Mouse (Mus musculus) urinary bladder, postnatal 25 days (tissue): ENCODE measurements around the gene Dnajb1.
"Not testable (repeated sequence)": the region's sequence is repeated elsewhere in the genome, so short reads cannot be mapped to it uniquely, and the experiment has no call there.

Source experiments
- DNase-seq: peaks from one replicate; pipeline ENCODE4 v3.0.0; 2022; ENCODE audit warnings: low spot score

The Dnajb1 gene

DNA sequence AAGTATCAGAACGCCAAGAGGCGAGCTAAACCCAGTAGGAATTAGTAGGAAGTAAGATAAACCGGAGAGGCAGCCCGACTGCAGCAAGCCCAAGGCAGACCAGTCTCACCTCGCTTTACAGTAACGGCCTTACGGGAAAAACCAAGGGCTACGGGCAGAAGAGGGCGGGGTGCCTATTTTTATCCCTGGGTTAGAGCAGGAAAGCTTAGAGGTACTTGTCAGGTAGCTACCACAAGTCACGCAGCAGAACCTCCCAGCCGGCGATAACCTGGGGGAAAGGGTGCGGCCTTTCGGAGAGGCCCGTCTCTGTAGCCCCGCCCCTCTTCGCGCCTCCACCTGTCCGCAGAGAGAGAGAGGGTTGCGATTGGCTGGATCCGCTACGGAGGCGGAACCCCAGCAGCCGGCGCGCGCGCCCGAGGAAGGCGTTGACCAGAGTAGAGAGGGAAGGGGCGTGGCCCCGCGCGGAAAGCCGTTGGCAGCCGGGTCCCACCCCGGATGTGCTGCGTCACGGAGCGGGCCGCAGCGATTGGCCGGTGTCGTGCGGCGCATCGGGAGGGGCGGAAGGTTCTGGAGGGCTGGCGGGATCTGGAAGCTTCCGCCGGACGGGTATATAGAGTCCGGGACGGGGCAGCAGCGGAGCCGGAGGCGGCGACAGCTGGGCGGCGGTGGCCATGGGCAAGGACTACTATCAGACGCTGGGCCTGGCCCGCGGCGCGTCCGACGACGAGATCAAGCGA, at the start of gene Dnajb1, which contains the start of gene Tecr:
Dnajb1 (plus strand) TSS at position 533 of the 737 bp plus-strand sequence.
Tecr (minus strand) TSS at position 311 of the 737 bp plus-strand sequence.
- peak; percentile 99 for DNase-seq

GRCm38 (mm10) chr8:83562669-83563068, 45.3 kb upstream of the Dnajb1 start:
- no peak for DNase-seq

DNA sequence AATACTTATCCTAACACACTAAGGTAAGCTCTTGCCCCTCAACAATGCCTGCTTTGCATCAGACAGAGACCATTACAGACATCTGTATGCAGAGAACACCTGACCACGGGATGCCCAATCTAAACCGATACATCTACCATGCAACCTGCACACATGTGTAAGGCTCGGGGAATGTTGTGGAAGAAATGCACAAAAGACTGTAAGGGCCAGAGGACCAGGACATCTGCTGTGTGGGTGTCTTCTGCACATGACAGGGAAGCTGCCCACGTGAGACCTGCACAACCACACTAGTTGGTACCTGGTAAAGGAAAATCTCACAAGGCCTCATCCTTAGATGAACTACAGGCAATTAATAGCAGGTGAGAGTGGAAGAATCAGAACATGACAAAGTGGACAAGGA, 44.7 kb upstream of the Dnajb1 start:
- no peak for DNase-seq

DNA sequence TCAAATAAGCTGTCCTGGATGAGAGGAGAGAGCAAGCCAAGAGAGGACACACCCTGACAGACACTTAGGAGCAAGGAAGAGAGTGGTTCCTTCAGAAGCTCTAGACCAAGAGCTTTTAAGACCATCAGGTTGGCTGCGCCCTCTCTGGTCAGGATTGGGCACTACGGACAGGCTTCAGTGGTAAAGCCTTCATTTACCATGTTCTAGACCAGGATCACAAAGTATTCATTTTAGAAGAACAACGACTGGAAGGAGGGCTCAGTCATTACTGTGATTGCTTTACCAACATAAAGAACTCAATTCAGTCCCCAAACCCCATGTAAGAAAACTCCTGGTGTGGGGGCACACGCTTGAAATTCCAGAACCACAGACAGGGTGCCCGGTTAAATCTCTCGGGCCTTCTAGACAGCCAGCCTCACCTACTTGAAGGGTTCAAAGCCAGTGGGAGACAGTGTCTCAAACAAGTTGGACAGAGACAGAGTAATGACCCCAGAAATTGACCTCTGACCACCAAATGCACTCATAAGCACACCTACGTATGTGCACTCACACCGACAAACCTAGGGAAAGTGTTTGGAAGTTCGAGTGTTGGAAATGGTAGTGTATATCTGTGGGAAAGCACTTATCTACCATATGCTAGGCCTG, 42.1 kb upstream of the Dnajb1 start:
- no peak for DNase-seq

GRCm38 (mm10) chr8:83566469-83567395, 41.3 kb upstream of the Dnajb1 start, which contains the start of gene Ndufb7:
Gene Ndufb7, plus strand, starts transcription at chr8:83566671.
- peak; percentile 98 for DNase-seq

DNA sequence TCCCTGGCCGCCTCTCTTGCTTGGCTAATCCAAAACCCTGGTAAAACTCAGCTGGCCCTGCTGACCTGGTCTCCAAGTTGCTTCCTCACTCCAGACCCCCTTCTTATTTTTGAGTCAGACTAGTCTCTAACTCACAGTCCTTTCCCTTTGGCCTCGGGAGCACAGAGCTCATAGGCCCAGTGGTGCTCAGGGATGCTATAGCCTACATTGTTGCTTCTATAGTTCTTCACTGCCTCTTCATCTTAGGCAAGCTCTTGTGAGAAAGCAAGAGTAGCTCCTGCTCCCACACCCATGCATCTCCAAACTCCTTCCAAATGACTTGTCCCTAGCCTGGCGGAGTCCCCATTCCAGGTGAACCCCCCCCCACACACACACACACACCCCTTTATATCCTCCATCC, 40.3 kb upstream of the Dnajb1 start:
- DNase-seq, result no peak

- DNase-seq, result no peak
Observed at GRCm38 (mm10) chr8:83568128-83568527, 39.9 kb upstream of the Dnajb1 start.

DNA sequence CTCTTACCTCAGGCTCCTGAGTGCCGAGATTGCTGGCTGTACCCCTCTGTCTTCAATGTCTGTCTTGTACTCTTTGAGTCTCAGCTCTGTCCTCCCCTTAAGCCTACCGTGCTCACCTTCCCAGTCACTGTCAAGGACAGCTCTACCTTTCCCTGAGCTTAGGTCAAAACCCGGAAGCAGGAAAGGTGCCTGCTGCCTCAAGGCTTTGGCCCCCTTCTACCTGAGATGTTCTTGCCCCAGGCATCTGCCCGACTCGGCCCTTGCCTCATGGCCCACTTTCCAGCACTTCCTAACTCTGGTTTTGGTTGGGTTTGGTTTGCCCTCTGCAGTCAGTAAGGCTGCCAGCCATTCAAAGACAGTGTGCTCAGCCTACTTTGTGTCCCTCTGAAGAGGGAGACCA, 39.2 kb upstream of the Dnajb1 start:
- no peak for DNase-seq

GRCm38 (mm10) chr8:83569165-83569564, 38.8 kb upstream of the Dnajb1 start:
- DNase-seq, result no peak

GRCm38 (mm10) chr8:83570272-83571000, 37.6 kb upstream of the Dnajb1 start:
- DNase-seq, result peak; percentile 2

DNA sequence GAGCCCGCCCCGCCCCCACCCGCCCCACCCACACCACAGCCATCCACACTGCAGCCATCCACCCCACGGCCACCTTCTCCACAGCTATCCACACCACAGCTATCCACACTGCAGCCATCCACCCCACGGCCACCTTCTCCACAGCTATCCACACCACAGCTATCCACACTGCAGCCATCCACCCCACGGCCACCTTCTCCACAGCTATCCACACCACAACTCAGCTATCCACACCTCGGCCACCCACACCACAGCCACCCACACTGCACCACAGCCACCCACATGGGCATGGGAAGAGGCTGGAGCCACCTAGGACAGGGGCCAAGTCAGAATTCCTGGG, 37.0 kb upstream of the Dnajb1 start:
- DNase-seq, result not testable (repeated sequence)

- no peak for DNase-seq
Observed at GRCm38 (mm10) chr8:83571791-83572190, 36.2 kb upstream of the Dnajb1 start.

DNA sequence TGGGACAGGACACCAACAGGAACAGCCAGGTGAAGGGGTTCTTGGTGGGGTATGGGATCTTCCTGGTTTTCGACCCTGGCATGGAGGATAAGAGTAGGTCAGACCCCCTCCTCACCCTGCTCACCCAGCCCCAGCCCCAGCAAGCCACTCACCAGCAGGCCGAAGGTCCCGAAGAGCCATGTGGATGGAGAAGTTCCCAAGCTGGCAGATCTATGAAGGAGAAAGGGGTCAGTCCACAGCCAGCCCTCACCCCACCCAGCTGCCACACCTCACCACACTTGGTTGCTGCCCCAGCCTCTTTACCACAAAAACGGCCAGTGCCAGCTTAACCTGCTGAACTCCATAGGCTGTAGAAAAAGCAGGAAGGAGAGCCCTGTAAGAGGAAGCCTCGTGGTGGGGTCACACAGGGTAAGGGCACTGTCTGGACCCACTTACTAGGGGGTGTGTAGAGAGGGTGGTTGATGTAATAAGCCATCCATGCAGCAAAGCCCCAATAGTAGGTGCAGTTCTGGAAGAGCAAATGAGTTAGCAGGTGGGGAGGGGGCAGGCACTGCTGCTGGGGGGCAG, 35.7 kb upstream of the Dnajb1 start:
- no peak for DNase-seq

- peak; percentile 5 for DNase-seq
Observed at GRCm38 (mm10) chr8:83573140-83573875, 34.7 kb upstream of the Dnajb1 start.

- DNase-seq, result peak; percentile 2
Observed at GRCm38 (mm10) chr8:83574631-83575315, 33.2 kb upstream of the Dnajb1 start.

DNA sequence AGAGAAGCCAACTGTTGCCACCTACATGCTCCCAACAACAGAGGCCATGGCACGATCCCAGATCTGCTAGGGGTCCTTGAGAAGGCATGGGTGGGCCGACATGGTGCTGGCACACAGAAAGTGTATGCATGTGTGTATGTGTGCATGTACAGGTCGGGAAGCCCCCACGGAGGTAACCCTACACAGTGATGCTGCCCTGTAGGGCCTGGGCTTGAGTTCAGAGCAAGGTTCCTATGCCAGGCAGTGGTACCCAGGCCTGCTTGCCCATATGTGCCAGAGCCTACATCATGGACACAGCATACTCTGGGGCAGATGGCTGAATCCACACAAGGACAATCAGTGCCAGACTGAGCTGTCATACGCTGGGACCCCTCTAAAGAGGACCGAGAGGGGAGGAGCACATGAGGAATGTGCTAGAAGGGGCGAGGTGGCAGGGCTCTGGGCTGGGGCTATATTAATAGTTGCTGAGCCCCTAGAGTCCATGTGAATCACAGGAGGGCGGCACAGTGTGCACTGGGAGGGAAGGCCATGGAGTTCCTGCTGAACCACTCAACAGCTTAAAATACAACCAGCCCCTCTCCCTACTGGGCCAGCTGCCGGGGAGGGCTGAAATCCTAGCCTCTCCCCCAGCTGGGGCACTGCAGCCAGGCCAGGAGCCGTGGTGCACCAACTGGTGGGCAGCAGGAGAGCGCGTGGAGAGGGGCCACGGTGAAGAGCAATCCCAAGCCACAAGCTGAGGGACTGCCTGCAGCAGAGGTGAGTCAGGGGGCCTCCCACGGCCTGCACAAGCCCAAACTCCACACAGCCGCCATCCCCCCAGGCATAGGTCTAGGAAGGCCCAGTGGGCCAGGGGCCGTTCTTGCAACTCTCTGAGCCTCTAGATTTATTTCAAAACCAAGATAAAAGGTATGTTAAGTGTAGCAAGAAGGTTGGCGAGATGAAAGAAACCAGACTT, 32.2 kb upstream of the Dnajb1 start:
- peak; percentile 2 for DNase-seq

DNA sequence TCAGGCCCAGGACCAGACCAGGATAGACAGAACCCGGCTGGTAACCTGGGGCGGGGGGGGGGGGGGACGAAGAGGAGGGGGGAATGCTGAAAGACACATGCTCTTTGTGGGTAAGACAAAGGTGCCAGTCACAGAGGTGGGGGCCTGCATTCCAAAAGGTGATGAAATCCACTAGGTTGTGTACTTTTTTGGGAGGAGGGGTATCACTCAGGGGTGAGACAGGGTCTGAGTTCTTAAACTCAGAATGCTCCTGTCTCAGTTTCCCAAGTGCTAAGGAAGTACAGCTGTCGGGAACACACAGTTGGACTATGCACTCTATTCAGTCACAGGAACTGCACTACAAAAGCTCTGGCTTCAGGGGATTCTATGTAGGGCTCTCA, 31.5 kb upstream of the Dnajb1 start:
- DNase-seq, result no peak

DNA sequence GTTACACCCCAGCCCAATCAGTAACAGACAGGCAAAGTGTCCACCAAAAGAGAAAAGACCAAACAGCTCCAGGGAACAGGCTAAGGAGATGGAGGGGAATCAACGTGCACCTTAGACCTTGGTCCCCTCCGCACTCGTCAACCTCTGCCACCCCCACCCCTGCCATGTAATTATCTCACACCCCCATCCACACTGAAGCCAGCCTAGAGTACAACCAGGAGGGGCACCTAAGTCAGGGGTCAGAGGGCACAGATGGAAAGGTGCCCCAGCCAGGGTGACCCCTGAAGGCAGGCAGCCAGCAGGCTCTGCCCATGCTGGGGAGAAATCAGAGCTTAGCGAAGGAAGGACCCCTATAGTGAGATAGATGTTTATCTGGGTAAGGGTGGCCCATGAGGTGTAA, 31.1 kb upstream of the Dnajb1 start:
- DNase-seq, result no peak

GRCm38 (mm10) chr8:83577384-83577791, 30.6 kb upstream of the Dnajb1 start:
- no peak for DNase-seq
